Mouse (Mus musculus) liver, postnatal 0 days (tissue): Measurements from ENCODE around the gene Tbc1d13. TPM values are rescaled to one million over a fixed set of nuclear protein-coding genes. Genes with fewer than 3 reads are reported as not detected.

Experiments
- ATAC-seq: fragments of 200-750 bp; cut with Nextera tagmentation; 2 replicates; pipeline ENCODE4 v1.8.0; 2017; ENCODE audit warnings: mild to moderate bottlenecking, moderate library complexity
- DNase-seq: peaks from one replicate; pipeline ENCODE4 v3.0.0-alpha.2; 2016
- H3K27ac ChIP-seq: fragments of 300-500 bp; sonication (generic); 2 replicates; pipeline ENCODE4 v1.5.1; 2014; ENCODE audit warnings: antibody characterized with exemption, moderate library complexity, mild to moderate bottlenecking, low read depth
- H3K27me3 ChIP-seq: fragments of 300-500 bp; sonication (generic); 2 replicates; pipeline ENCODE4 v1.6.1; 2014; ENCODE audit warnings: low read length, control low read depth, mixed read lengths; ENCODE audit not compliant: insufficient read depth
- H3K36me3 ChIP-seq: fragments of 300-500 bp; sonication (generic); replicated peaks from 2 replicates; pipeline ENCODE4 v1.6.1; 2014; ENCODE audit warnings: mild to moderate bottlenecking, control low read depth, low read length, moderate library complexity, mixed read lengths; ENCODE audit not compliant: insufficient read depth
- H3K4me1 ChIP-seq: fragments of 300-500 bp; sonication (generic); 2 replicates; pipeline ENCODE4 v1.6.1; 2014; ENCODE audit warnings: antibody characterized with exemption, mild to moderate bottlenecking, control low read depth; ENCODE audit not compliant: insufficient read depth
- H3K4me2 ChIP-seq: fragments of 300-500 bp; sonication (generic); 2 replicates; pipeline ENCODE4 v1.6.1; 2014; ENCODE audit warnings: low read depth, mild to moderate bottlenecking, low read length, moderate library complexity, mixed read lengths
- H3K4me3 ChIP-seq: fragments of 300-500 bp; sonication (generic); 2 replicates; pipeline ENCODE4 v1.5.1; 2014; ENCODE audit warnings: low read depth, low read length
- H3K9ac ChIP-seq: fragments of 300-500 bp; sonication (generic); replicated peaks from 2 replicates; pipeline ENCODE4 v1.6.1; 2014; ENCODE audit warnings: mild to moderate bottlenecking, moderate library complexity
- H3K9me3 ChIP-seq: fragments of 300-500 bp; sonication (generic); 2 replicates; pipeline ENCODE4 v1.6.1; 2016; ENCODE audit warnings: mild to moderate bottlenecking, control low read depth, low read length, mixed read lengths
- CTCF ChIP-seq: sonication (generic); IDR thresholded peaks from 2 replicates; pipeline ENCODE4 v1.5.1; 2016; ENCODE audit warnings: antibody characterized with exemption, low read depth
- EP300 ChIP-seq: IDR thresholded peaks from 2 replicates; pipeline ENCODE4 v1.6.1; 2016; ENCODE audit warnings: antibody characterized with exemption, low read depth, mild to moderate bottlenecking
- WGBS: fragments of 180-500 bp; shearing (Covaris S2); extraction: QIAGEN DNeasy Blood & Tissue Kit; methylation state at CpG from one replicate; pipeline ENCODE4 v1.1.7; 2014; ENCODE audit not compliant: insufficient replicate concordance; 5-methylcytosine and 5-hydroxymethylcytosine counted together
- polyA plus RNA-seq: library from polyadenylated mRNA; unstranded; fragments of >200 nt; fragmentation: Nextera tagmentation; extraction: Ambion mirVana; gene quantifications from 2 replicates; pipeline ENCODE4 v1.2.1, GENCODE M21; 2015

Tbc1d13 gene
- 1.8 and 2.0 TPM in 2 replicates for polyA plus RNA-seq

GRCm38 (mm10) chr2:30133613-30134377 is at the start of gene Tbc1d13:
Tbc1d13 (plus strand) TSS chr2:30133746.
- DNase-seq, result peak; percentile 98
- Histone ChIP-seq H3K4me3 (peak within 1 kb of the TSS; percentile 69), H3K4me1 (peaks cover 16% of the 10 kb centered on the region), H3K27me3 (no peaks in the 10 kb centered on the region), H3K4me2 (peak within 1 kb of the TSS; percentile 87), H3K9me3 (no peaks in the 10 kb centered on the region), H3K27ac (peak within 1 kb of the TSS; percentile 91), H3K36me3 (peaks cover 9% of the 10 kb centered on the region; the same call in 1 of the 2 replicates), H3K9ac (peak within 1 kb of the TSS; percentile 81)
- ATAC-seq, result peak; percentile 96
- TF ChIP-seq EP300 (peak; percentile 6; the same call in 1 of the 2 replicates), CTCF (no peak)
- 1% methylated on average over 46 of the region's 46 CpGs for WGBS

- Histone ChIP-seq H3K9ac (no peak overlapping the region), H3K4me1 (no peaks in the 10 kb centered on the region), H3K27me3 (no peaks in the 10 kb centered on the region), H3K4me2 (0 out of 2 replicates have a peak overlapping the region, but pooled peaks have one; percentile 38), H3K4me3 (no peak overlapping the region), H3K27ac (0 out of 2 replicates have a peak overlapping the region, but pooled peaks have one; percentile 16), H3K9me3 (no peaks in the 10 kb centered on the region), H3K36me3 (no peaks in the 10 kb centered on the region)
- 56% methylated on average over 5 of the region's 5 CpGs for WGBS
- no peak for DNase-seq
- TF ChIP-seq EP300, result no peak
- TF ChIP-seq CTCF, result no peak
- no peak for ATAC-seq
Observed at GRCm38 (mm10) chr2:30084113-30084512, 49.4 kb upstream of the Tbc1d13 start.

- ATAC-seq (peak; percentile 76), DNase-seq (no peak)
- H3K4me3 ChIP-seq, result no peak overlapping the region
- WGBS, result 57% methylated on average over 12 of the region's 12 CpGs
- no peaks in the 10 kb centered on the region for H3K9me3 ChIP-seq
- H3K4me1 ChIP-seq, result no peaks in the 10 kb centered on the region
- 0 out of 2 replicates have a peak overlapping the region, but pooled peaks have one; percentile 16 for H3K27ac ChIP-seq
- H3K9ac ChIP-seq, result no peak overlapping the region
- H3K27me3 ChIP-seq, result no peaks in the 10 kb centered on the region
- peak overlapping the region; percentile 38 for H3K4me2 ChIP-seq
- TF ChIP-seq CTCF (no peak), EP300 (no peak)
- H3K36me3 ChIP-seq, result no peaks in the 10 kb centered on the region
Observed at GRCm38 (mm10) chr2:30084632-30085031, 48.9 kb upstream of the Tbc1d13 start.

- no peaks in the 10 kb centered on the region for H3K9me3 ChIP-seq
- DNase-seq, result no peak
- peak; percentile 38 for TF ChIP-seq CTCF
- TF ChIP-seq EP300, result no peak
- H3K27me3 ChIP-seq, result no peaks in the 10 kb centered on the region
- H3K4me2 ChIP-seq, result no peak overlapping the region
- WGBS, result 75% methylated on average over 4 of the region's 4 CpGs
- H3K9ac ChIP-seq, result no peak overlapping the region
- H3K36me3 ChIP-seq, result peaks cover 6% of the 10 kb centered on the region
- H3K4me1 ChIP-seq, result no peaks in the 10 kb centered on the region
- H3K27ac ChIP-seq, result no peak overlapping the region
- no peak overlapping the region for H3K4me3 ChIP-seq
- no peak for ATAC-seq
Observed at GRCm38 (mm10) chr2:30087310-30087709, 46.2 kb upstream of the Tbc1d13 start.

GRCm38 (mm10) chr2:30091521-30091920 is 42.0 kb upstream of the Tbc1d13 start:
- H3K4me2 ChIP-seq, result no peak overlapping the region
- H3K27ac ChIP-seq, result no peak overlapping the region
- H3K9me3 ChIP-seq, result no peaks in the 10 kb centered on the region
- peaks cover 6% of the 10 kb centered on the region for H3K36me3 ChIP-seq
- TF ChIP-seq CTCF, result no peak
- TF ChIP-seq EP300, result no peak
- WGBS, result 97% methylated on average over 12 of the region's 12 CpGs
- ATAC-seq (no peak), DNase-seq (no peak)
- no peak overlapping the region for H3K4me3 ChIP-seq
- H3K9ac ChIP-seq, result no peak overlapping the region
- peaks cover 19% of the 10 kb centered on the region for H3K4me1 ChIP-seq
- H3K27me3 ChIP-seq, result no peaks in the 10 kb centered on the region

GRCm38 (mm10) chr2:30092280-30092918 is 41.1 kb upstream of the Tbc1d13 start:
- WGBS, result 61% methylated on average over 6 of the region's 6 CpGs
- TF ChIP-seq CTCF (no peak), EP300 (no peak)
- Histone ChIP-seq H3K4me1 (peaks cover 19% of the 10 kb centered on the region), H3K36me3 (peaks cover 6% of the 10 kb centered on the region), H3K9ac (no peak overlapping the region), H3K9me3 (no peaks in the 10 kb centered on the region), H3K27me3 (no peaks in the 10 kb centered on the region), H3K4me3 (peak overlapping the region; percentile 85; the same call in 1 of the 2 replicates), H3K4me2 (peak overlapping the region; percentile 85), H3K27ac (no peak overlapping the region)
- no peak for ATAC-seq
- no peak for DNase-seq
